Mouse (Mus musculus): Measurements from ENCODE around the gene Reg3b.
"Not testable (repeated sequence)": the region's sequence is repeated elsewhere in the genome, so short reads cannot be mapped to it uniquely, and the experiment has no call there.

Reg3b gene

GRCm38 (mm10) chr6:78370357-78370756 is at the start of gene Reg3b:
TSS of gene Reg3b (plus strand) at chr6:78370657.
- no peak for DNase-seq (ENCODE audit: low spot score)

- DNase-seq (ENCODE audit: low spot score): no peak
These were observed 42.7 kb upstream of the Reg3b start for GRCm38 (mm10) chr6:78327798-78328197.

- DNase-seq (ENCODE audit: low spot score): no peak
These were observed 41.3 kb upstream of the Reg3b start for GRCm38 (mm10) chr6:78329166-78329565.

- no peak for DNase-seq (ENCODE audit: low spot score)
These were observed 38.4 kb upstream of the Reg3b start for GRCm38 (mm10) chr6:78331919-78332569.

GRCm38 (mm10) chr6:78340296-78340695 is 30.2 kb upstream of the Reg3b start:
- no peak for DNase-seq (ENCODE audit: low spot score)

GRCm38 (mm10) chr6:78341689-78342088 is 28.8 kb upstream of the Reg3b start:
- DNase-seq (ENCODE audit: low spot score): no peak

- no peak for DNase-seq (ENCODE audit: low spot score)
These were observed 8.4 kb upstream of the Reg3b start for GRCm38 (mm10) chr6:78361971-78362563.

- no peak for DNase-seq (ENCODE audit: low spot score)
These were observed 8.3 kb downstream of the Reg3b start, which contains the start of gene Reg3d for GRCm38 (mm10) chr6:78378765-78379164. TSS of gene Reg3d (minus strand) at chr6:78378865.

GRCm38 (mm10) chr6:78380409-78380808 is 10.0 kb downstream of the Reg3b start, which contains the start of gene Reg3a:
TSS of gene Reg3a (plus strand) at chr6:78380709.
- DNase-seq (ENCODE audit: low spot score): no peak

GRCm38 (mm10) chr6:78385609-78386008 is 15.2 kb downstream of the Reg3b start:
- DNase-seq (ENCODE audit: low spot score): no peak

- DNase-seq (ENCODE audit: low spot score): not testable (repeated sequence)
These were observed 24.9 kb downstream of the Reg3b start, which contains the start of gene Reg2 for GRCm38 (mm10) chr6:78395323-78395722. TSS of gene Reg2 (plus strand) at chr6:78395623.

GRCm38 (mm10) chr6:78422411-78422810 is 52.0 kb downstream of the Reg3b start, which contains the start of gene Reg1:
TSS of gene Reg1 (plus strand) at chr6:78422711.
- DNase-seq (ENCODE audit: low spot score): not testable (repeated sequence)

Data from urinary bladder, postnatal 14 days (tissue).